Mouse (Mus musculus) adrenal gland, adult 8-10 months (tissue): Measurements from ENCODE around the gene Mllt10. TPM values are rescaled to one million over a fixed set of nuclear protein-coding genes. Genes with fewer than 3 reads are reported as not detected.

Source experiments
- DNase-seq: peaks from one replicate; pipeline ENCODE4 v3.0.0; 2022
- microRNA-seq, 2 experiments: library from miRNA; unstranded; fragments of <30 nt; microRNA quantifications; one replicate each; pipeline ENCODE4 v1.2.0; 2022
- total RNA-seq, 4 experiments: library from RNA; stranded (reverse); gene quantifications; 2 replicates each; pipeline ENCODE4 v1.2.4; 2022

Gene Mllt10
- total RNA-seq, 4 experiments from 2014 or later, result 38.8 to 84.1 (median 45.1) TPM

DNA sequence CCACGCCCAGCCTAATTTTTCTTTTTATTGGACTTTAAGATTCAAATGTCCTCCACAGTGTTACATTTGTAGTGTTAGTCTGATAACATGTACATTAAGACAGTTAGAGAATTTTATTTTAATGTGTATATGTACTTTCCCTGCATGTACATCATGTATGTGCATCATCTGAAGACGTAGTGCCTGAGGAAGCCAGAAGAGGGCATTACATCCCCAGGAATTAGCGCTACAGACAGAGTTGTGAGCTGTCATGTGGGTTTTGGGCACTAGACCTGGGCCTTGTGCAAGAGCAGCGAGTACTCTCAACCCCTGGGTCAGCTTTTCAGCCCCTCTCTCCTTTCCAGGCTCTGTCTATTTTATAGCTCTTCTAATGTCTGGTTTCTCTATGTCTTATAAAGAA, 147.9 kb downstream of the Mllt10 start:
- no peak for DNase-seq

DNA sequence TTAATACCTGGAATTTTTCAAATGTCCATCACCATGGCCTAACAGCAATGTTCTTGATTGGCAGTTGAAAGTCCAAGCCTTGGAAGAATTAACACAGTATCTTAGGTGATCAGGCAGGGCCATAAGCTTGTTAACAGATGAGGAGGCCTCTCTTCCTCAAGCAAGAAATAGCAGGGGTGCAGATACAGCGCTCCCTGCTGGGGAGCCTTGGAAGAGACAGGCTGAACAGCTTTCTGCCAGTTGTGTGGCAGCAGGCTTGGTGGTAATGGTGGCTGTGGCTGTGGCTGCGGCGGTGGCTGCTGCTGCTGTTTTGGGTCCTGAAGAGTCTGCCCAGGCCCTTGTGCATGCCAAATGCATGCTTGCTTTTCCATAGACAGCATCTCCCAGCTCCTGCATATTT, 150.1 kb downstream of the Mllt10 start:
- DNase-seq, result peak; percentile 33

DNA sequence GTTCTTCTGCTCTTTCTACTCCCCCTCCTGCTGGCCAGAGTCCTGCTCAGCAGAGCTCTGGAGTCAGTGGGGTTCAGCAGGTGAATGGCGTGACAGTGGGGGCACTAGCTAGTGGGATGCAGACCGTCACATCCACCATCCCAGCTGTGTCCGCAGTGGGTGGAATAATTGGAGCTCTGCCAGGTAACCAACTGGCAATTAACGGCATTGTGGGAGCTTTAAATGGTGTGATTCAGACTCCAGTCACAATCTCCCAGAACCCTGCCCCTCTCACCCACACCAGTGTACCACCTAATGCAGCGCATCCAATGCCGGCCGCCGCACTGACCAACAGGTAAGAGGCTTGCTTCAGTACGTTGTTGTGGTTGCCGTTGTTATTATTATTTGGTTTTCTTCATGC, 151.8 kb downstream of the Mllt10 start:
- DNase-seq, result no peak

DNA sequence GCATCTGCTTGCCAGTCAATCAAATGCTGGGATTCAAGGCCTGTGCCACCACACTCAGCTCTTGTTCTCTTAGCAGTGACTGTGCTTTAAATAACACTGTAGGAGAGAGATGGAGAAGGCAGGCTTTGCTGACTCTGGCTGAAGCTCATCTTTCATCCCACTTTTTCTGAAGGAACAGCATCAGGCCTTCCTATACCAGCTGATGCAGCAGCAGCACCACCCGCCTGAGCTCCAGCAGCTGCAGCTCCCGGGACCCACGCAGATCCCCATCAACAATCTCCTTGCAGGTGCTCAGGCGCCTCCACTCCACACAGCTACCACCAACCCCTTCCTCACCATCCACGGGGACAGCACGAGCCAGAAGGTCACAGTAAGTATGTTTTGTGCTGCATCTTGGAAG, 153.5 kb downstream of the Mllt10 start:
- DNase-seq, result no peak

DNA sequence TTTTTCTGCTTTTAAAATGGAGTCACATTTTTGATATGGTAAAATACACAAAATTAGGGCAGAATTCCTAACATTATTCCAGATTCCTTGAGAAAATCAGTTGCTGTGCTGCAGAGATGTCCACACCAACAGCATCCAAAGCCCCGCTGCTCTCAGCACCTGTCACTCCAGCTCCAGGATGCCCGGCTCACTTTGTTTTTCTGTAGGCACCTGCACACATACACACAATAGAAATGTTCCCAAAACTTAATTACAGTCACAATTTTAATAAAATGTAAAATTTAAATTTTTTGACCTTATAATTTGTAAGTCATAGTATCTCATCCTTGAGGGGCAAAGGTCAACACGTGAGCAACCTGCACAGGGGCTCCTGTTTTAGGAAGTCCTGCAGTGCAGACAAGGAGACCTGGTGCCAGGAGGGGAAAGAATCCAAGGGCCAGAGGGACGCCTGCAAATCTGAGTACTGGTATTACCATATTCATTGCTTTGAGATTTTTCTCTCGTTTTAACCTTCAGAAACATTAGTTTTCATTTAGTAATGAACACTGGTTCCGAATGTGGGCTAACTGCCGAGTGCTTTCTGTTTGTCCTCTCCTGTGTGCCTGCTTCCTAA, 154.3 kb downstream of the Mllt10 start:
- DNase-seq, result no peak

DNA sequence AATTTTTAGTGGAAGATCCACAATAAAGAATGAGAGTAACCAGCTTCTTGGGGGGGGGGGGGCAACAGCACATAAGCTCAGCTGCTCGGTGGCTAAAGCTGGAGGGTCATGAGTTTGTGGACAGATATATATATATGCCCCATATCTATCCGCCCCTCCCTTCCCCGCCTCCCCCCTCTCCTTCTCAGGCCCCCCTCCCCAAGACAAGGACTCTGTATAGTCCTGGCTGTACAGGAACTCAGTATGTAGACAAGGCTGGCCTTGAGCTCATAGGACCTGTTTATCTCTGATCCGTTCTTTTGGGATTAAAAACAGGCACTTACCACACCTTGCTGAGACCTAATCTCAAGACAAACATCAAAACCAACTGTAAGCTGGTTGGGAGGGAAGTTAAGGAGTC, 154.9 kb downstream of the Mllt10 start:
- DNase-seq, result no peak

DNA sequence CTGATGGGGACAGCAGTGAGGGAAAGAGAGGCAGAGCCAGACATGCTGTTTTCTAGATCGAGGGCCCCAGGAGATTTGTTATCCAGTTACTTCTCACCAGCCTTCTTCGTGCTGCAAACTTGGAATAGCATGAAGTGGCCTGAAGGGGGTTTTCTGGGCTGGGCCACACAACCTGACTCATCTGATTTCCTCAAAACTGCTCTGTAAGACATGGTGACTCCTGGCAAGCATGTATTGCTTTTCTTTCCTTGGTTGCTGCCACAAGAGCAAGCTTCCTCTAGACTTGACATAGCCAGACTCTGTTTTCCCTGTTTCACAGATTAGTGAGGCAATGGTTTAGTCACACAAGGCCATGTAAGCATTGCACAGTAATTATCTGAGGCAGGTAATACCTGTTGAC, 159.0 kb downstream of the Mllt10 start:
- no peak for DNase-seq

DNA sequence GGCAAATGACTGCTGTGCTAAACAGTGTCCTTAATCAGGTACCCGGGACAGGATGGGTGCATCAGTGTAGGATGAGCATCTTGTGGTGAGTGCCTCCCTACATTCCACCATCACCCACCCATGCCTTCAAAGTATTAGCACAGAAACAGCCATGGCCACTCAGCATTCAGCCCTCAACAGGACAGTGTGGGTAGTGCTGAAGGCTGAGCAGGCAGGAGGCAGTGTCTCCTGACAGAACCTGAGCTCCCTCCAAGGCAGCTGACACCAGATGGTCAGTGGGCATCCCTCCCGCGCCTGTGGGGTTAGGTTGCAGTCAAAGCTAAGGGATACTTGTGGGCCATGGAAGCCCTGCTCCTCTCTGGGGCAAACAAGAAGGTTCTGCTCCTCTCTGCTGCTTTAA, 162.8 kb downstream of the Mllt10 start:
- no peak for DNase-seq

DNA sequence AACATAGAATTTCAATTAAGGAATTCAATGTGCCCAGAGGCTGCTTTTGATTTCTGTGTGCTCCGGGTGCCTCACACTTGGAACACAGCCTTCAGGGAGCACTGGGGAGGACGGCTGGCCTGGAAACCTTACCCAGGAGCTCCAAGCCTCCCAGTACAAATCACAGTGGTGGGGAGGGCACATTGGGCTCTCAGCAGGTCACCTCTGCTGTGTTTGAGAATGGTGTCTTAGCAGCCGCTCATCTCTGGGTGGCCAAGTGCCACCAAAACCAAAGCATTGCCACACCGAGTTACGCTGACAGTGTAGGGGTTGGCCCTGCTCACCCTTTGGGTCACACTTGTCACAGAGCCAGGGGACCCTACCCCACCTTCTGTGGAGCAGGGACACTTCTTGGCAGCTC, 163.5 kb downstream of the Mllt10 start:
- DNase-seq, result no peak

DNA sequence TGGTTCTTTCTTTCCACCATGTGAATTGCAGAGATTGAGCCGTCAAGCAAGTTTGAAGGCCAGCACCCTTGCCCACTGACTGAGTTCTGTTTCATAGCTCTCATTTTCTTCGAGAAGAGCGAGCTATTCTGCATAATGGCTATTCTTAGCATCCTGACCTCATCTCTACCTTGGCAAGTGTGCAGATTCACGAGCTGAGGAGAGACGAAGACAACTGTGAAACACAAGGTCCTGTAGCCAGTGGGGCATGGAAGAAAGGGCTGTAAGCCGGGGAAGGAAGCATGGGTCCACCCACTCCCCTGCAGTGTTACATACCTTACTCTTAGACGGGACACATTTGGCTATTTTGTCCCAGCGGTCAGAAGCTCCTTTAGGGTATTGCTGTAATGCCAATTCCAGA, 164.1 kb downstream of the Mllt10 start:
- DNase-seq, result no peak

DNA sequence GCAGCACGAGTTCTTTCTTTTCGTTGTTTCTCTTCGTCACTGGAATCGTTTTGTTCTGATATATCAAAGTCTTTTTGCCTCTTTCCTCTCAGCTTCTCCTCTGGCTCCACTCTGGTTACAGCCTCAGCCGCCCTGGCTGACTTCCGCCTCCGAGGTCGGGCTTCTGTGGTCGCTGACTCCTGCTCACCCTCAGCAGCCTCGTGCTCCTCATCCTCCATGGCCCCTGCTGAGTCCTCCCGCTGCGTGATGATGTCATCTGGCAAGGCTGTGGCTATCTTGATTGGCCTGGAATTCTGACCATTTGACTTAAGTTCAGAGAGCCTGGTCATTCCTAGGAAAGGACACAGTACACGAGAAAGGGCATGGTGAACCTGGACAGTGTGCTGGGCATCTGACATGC, 164.5 kb downstream of the Mllt10 start:
- DNase-seq, result no peak

DNA sequence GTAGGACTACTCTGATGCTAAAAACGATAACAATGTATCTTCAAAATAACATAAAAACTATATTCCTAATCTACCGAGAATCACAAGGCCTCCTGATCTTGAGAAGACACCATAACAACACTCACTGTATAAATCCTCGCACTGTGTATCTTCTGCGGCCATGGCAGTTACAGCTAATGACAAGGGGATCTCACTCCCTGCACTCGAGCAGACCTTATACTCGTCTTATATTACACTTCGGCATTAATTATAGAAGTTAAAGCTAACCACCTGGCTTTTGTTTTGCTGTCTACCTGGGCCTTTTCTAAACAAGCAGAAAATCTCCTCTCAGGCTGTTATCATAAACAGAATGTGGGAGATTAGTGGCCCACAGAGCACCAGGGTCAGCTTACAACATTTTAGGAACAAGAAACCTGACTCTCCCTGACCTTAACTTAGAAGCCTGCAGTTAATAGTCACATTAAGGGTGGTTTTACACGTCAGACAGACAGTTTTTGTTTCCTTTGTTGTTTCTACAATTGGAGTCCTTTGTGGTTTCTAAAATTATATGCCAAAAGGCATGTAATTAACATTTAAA, 173.5 kb downstream of the Mllt10 start:
- DNase-seq, result no peak

DNA sequence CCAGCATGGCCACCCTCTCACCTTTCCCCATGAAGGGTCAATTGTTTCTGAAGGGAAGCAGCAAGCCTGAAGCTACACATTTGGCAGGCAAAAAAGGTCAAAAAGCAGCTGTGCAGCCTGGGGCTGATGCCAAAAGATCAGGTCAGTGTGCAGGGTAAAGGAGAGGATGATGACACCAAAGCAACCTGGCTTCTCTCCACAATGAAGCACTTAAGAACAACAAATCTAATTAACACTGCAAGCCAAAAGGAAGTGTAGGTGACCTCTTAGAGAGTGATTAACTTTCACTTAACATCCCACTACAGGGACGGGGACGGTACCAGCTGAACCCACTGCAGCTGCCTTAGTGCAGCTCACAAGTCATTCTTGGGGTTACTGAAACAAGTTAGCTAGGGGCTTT, 174.2 kb downstream of the Mllt10 start:
- DNase-seq, result no peak

DNA sequence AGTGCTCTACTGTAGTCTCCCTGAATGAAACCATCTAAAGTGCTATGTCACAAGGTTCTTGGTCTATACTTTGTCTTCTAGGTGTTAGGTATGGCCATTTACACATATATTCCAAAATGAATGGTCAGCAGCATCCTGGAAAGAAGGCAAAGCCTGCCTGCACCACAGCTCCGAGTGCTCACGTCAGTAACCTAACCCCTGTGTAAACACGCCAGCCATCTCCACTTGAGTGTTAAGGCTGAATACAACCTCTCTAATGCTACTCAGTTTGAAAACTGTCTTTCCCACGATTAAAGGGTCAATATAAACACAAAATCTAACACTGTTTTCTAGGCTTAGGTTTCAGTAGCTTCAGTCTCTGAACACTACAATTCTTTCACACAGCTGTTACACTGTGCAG, 176.1 kb downstream of the Mllt10 start:
- DNase-seq, result no peak

DNA sequence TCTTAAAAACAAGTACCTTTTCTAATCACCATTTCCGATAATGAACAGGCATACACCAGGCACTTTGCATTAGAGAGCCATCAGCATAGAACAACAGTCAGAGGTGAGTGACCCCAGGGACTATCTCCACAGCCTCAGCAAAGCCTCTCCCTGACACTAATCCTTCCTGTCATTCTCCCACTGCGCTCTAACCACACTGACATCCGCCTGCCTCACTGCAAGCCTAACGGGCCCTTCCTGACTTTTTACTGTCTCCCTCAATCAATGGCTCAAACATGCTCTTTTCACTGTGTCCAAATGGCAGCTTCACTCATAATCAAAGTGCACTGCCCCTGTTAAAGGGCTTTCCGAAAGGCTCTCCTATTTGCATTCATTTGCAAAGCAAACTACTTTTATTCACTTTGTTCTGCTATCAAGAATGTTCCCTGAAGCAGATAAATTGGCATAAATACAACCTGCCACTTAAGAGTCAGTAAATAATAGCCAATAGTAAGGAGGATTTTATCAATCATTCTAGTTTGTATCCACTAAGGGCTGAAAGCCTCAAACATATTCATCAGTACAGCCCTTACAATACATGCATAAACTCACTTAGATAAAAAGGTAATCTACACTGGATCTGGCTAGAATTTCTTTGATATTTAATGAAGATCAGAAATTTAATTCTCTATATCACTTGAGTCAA, 178.0 kb downstream of the Mllt10 start:
- no peak for DNase-seq

DNA sequence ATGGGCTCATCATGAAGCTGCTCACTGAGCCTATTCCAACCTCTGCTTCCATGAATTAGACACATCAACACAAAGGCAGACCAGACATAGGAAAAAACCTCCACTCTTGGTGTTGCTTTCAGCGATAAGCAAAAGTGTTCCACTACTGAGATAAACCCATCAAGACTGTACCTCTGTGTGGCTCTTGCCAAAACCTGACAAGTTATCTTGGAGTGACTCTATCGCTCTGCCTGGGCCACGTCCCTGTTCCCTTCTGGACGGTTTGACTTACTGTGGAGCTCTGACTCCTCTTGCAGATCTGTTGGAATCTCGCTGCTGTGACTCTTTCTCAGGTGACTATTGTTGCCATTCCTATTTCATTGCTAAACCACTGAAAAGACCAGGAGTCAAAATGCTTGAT, 180.5 kb downstream of the Mllt10 start:
- DNase-seq, result no peak

DNA sequence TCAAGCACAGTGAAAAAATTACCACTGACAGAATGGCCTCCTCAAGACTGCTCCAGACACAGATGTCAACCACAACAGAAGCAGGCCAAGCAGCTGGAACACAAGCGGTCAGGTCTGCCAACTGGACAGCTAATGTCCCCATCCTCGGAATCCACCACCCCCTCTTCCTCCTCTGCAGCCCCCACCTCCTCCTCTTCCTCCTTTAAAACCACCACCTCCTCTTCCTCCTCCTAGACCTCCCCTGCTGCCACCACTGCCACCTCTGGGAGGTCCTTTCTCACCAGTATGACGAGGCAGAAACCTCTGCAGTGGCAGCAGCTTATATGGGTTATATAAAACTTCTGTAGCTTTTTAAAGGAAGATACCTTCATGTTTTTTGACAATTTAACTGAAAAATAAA, 194.2 kb downstream of the Mllt10 start:
- DNase-seq, result no peak

Small RNAs within 50 kb of the gene (microRNA-seq; reads per million reads assigned to microRNA genes)
- gene Gm23638 (0 reads per million in 2 experiments), gene Mir7655 (1.6 to 2.7 reads per million in 2 experiments)

Other genes with a start within 250 kb of the Mllt10 start
- gene H2al2a, start 58.3 kb upstream of the Mllt10 start, total RNA-seq, result not detected
- gene A930004D18Rik, start 17.5 kb upstream of the Mllt10 start, total RNA-seq, result 1 to 10 TPM; 1.1 to 2.4 (median 1.4) TPM
- gene Skida1, start 6.2 kb upstream of the Mllt10 start, total RNA-seq, result 1 to 10 TPM; 2.0 to 5.2 (median 3.5) TPM